Mouse (Mus musculus): ENCODE measurements around the gene Cd68.
"Not testable (repeated sequence)": the region's sequence is repeated elsewhere in the genome, so short reads cannot be mapped to it uniquely, and the experiment has no call there.

Gene Cd68

DNA sequence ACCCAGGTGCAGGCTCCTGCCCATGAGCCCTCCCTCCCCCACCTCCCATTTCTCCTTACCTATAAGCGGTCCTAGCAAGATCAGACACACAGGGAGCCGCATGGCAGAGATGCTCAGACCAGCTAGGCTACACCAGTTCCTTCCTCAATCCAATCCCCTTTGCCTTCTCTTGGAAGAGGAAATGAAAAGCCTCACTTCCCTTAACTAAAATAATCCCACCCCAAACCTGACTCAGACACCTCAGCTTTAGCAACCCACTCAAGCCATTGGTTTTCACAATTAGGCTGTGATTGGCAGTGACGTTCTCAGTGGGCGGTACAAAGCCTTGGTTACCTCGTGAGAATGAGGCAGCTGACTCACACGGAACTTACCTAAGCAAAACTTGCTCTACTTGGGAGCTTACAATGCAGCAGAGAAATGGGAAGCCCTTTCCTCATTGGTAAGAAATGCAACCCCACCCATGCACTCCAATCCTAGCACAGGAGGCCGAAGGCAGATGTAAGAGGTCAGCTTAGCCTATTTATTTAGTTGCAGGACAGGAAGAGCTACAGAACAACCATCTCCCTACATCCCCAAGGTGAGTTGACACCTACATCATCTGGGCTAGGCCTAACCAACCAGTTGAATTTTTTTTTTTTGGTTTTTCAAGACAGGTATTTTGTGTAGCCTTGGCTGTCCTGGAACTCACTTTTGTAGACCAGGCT, at the start of gene Cd68:
Cd68 (minus strand) TSS at position 193 of the 704 bp plus-strand sequence.
- in situ Hi-C loops (cut with MboI, MseI) = no loop called here

DNA sequence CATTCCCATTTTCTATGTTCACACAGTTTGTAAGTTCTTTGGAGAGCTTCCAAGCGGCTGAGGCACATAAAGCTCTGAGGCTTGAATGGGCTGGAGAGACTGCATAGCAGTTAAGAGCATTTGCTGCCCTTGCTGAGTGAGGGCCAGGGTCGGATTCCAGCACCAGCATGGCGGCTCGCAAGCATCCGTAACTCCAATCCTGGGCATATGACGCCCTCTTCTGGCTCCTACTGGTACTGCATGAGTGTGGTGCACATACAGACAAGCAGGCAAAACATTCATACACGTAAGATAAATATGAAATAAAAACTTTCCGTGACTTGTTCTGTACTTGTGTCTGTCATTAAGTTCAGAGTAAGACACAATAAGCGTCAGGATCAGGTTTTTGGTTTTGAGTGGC, 49.5 kb upstream of the Cd68 start:
- in situ Hi-C loops (cut with MboI, MseI) = no loop called here

DNA sequence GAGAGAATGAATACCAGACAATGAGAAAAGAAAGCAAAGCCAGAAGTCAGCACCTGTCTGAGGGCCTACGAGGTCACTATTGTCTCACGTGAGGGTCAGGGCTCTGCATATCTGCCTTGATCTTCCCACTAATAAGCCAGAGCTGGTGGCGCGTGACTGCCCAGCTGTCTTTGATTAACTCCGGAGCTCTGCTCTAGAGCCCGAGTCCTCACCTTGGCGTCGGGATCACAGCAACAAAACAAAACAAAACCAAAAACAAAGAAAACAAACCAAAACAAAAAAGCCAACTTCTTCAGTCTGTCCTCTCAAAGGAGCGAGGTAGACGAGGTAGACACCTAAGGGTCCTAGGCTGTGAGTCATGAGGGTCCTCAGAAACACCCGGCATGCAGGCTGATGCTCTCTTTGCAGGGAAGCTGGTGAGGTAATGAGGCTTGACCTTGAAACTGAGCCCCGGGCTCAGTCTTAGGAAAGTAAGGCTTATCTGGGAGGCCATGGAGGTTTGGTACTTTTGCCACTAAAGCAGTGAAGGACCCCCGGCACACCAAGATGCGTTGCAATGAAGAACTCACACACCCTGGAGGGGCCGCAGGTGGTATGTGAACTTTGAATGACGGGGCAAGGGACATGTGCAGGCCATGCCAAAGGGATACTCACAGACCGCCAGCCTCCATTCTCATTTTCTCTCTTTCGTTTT, 48.8 kb upstream of the Cd68 start:
- in situ Hi-C loops (cut with MboI, MseI) = no loop called here

DNA sequence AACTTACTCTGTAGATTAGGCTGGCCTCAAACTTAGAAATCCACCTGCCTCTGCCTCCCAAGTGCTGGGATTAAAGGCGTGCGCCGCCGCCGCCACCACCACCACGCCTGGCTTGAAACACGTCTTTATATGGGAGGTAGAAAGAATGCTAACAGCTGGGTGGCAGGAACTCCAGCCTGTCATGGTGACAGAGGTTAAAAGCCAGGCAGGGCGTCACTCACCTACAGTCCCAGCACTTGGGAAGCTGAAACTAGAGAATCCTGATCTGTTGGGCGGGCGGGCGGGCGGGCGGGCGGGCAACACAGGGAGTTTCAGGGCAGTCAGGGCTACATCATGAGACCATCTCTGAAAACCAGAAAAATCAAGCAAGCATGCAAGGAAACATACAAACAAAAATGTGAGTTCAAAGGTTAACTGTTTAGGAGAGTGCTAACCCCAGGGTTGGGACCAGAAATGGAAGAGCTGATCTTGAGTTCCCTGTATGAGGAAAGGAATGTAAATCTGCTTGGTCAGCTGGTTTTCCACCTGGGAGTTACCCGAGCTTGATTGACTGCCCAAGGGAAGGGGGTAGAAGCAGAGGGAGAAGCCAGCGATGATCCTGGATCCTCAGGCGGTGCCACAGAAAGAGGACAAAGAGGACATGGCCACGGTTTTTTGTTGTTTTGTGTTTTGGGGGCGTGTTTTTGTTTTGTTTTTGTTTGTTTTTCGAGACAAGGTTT, 47.2 kb upstream of the Cd68 start:
- in situ Hi-C loops (cut with MboI, MseI) = no loop called here

DNA sequence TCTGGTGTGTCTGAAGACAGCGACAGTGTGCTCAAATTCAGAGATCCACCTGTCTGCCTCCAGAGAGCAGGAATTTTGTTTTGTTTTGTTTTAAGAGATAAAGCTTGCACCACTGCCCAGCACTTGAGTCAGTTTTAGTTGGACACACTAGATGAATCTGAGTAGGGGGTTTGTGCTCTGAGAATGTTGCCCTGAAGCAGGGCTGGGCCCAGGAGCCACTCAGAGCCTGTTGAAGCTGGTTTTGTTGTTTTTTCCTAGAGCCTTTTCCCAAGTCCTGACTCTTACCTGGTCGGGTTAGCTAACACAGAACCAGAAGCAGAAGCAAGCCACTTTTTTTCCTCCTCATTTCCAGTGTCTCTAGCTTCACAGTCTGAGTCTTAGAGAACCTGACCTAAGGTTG, 45.1 kb upstream of the Cd68 start:
- in situ Hi-C loops (cut with MboI, MseI) = no loop called here

DNA sequence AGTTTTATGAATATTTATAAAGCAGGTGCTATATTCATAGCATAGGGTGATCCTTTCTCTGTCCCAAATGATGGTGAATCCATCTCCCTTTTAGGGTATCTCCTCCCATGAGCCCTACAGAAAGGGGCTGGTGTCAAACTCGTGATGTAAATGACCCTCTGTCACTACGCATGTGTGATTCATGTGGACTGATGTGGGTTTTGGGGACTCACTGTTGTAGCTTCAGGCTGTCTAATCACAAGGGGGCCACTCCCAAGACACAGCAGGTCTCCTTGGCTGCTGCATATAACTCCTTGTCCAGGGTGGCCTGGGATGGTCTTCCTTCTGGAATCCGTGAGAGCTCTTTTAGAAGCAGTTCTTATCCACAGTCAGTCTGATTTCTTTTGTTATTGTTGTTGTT, 44.5 kb upstream of the Cd68 start:
- in situ Hi-C loops (cut with MboI, MseI) = no loop called here

DNA sequence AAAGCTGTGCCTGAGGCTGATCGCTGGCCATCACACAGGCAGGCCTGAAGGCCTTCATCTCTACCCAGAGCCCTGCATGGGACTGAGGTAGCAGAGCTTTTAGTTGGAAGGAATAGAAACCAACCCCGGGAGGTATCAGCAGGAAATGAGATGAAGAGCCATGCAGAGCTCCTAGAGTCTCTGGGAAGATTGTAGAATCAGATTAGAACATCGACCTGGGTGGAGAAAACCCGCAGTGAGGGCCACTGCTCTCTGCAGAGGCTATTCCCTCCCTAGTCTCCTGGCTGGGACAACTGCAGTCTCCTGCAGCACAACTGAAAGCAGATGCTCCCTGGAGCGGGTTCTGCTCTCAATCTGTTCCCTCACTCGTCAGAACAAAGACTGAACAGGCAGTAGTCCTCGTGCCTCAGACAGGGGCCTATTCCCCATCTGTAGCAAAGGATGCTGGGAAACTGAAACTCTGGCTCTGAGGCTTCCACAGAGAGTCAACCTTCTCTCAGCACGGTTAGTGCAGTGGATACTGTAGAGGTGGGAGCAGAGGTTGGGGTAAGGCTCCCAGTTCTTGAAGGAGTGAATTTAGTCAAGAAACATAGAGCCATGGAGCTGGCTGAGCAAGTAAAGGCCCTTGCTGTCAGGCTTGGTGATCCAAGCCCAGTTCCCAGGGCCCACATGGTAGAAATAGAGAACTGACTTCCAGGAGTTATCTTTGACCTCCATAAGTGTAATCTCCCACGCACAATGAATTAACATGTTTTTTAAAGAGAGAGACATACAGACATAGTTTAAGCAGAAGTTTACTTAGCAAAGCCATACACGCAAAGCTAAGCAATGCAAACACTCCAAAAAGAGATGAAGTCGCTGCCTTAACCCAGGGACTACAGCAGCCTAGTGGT, 43.8 kb upstream of the Cd68 start:
- in situ Hi-C loops (cut with MboI, MseI) = no loop called here

DNA sequence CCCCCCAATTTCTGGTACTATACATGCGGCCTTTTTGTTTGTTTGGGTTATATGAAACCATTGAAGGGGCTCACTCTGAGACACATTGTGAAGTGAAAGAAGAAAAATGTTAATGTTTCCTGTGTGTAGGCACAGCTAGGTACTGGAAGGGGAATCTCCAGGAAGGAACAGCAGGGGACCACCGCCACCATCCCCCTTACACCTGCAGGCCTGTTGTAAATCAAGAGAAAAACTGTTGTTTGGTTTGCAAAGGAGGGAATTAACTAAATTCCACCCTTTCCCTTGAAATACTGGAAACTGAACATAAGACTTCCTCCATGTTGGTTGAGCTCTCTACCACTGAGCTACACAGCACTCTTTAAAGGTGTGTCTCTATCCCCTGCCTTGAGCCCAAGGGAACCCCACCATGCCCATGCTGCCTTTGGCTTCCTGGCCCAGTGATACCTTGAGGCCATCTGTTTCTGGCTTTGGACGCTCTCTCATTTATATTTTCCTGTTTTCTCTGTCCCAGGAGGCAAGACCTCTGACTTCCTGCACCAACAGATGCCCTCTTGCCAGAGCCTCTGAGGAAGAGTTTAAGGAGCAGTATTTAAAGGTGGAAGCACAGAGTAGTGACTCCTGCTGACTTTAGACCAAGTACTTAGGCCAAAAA, 42.8 kb upstream of the Cd68 start:
- in situ Hi-C loops (cut with MboI, MseI) = no loop called here

DNA sequence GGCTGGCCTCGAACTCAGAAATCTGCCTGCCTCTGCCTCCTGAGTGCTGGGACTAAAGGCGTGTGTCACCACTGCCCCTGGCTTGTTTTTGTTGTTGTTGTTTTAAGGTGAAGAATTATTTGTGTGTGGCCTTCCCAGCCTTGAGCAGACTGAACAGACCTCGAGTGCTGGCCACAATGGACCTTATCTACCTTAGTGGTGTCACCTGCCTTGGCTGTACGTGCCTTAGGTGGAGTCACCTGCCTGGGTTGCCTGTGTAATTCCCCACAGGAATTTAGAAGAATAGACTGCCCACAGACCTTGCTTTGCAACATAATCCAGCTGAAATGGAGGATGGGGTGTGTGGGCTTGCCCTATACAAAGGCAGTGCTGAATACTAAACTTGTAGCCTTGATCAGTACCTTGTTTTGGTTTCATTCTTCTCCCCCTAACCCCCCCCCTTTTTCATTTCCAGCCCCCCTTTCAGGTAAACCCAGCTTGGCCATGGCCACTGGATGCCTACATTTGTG, 42.0 kb upstream of the Cd68 start:
- in situ Hi-C loops (cut with MboI, MseI) = no loop called here

DNA sequence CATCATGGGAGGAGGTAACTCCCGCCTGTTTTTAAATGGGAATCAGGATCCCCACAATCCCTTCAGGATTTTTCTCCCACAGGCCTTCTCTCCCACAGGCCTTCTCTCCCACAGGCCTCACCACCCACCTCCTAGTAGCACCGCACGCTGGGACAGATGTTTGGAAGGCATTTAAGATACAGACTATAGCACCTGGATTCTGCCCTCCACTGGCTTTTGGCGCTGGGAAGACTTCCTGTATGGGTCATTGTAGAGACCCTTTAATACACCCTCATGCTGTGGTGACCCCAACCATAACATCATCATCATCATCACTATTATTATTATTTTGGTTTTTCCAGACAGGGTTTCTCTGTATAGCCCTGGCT, 41.5 kb upstream of the Cd68 start:
- in situ Hi-C loops (cut with MboI, MseI) = no loop called here

DNA sequence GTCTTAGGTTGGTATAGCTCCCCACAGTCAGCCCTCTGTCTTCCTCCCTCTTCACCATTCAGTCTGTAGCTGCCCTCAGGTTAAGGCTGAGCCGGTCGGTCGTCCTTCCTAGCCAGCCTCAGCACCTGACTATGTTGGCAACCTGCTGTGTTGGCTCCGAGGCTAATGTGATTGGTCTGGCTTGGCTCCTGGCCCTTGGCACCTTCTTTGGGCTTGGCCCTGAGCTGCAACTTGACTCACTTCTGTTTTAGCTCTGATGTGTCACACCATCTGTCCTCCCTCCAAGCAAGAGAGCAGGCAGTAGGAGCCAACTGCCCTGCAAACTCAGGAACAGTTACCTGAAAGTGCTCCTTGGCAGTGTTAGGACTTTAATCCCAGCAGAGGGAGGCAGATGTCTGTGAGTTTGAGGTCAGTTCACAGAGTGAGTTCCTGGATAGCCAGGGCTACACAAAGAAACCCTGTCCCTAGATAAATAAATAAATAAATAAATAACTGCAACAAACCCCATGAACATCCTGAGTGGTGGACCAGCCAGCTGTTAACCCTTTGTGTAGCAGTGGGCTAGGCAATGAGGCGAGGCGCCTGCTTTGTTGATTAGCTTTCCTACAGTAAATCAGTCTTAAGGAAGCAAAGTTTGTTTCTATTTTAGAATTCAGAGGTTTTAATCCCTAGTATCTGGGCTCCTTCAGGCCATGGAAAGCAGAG, 41.0 kb upstream of the Cd68 start:
- in situ Hi-C loops (cut with MboI, MseI) = no loop called here

DNA sequence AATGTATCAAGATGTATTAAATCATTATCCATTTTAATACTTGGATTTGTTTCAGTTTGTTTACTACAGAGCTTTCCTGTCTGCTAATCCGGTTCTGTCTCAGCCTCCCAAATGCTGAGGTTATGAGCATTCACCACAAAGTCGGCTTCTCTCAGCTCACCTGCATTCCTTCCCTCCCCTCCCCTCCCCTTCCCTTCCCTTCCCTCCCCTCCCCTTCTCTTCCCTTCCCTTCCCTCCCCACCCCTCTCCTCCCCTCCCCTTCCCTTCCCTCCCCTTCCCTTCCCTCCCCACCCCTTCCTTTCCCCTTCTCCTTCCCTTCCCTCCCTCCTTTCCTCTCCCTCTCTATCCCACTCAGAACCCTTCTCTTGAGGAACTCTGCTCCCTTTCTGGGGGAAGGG, 38.7 kb upstream of the Cd68 start:
- in situ Hi-C loops (cut with MboI, MseI) = no loop called here

DNA sequence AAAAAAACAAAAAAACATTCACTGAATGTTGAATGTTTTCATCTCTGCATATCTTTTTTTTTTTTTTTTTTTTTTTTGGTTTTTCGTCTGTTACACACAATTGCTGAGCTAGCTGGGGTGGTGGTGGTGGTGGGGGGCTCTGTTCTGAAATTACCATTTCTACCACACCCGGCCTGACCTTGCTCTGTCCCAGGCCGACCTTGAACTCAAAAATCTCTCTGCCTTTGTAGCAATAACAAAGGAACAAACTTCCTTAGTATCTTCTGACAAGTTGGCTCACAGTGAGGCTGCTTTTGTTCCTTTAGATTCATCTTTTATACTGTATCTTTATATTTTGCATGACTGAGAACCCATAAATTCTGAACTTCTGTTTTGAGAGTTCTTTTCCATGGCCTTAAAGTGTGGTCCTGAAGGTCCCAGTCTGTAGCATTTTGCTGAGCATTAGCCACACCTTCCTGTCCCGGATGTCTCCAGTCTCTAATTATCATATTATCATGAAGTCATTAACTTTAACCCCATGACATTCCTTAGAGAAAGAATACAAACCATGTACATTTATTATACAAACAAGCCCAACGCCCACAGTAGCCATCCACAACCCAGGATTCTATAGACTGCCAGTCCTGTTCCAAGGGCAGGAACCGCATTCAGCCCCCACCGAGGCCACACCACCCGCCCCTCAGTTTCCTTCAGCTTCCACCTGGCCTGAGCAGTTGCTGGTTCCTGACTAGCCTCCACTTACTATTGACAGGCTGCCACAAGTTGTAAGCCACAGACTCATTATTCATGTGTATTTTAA, 38.1 kb upstream of the Cd68 start:
- in situ Hi-C loops (cut with MboI, MseI) = no loop called here

DNA sequence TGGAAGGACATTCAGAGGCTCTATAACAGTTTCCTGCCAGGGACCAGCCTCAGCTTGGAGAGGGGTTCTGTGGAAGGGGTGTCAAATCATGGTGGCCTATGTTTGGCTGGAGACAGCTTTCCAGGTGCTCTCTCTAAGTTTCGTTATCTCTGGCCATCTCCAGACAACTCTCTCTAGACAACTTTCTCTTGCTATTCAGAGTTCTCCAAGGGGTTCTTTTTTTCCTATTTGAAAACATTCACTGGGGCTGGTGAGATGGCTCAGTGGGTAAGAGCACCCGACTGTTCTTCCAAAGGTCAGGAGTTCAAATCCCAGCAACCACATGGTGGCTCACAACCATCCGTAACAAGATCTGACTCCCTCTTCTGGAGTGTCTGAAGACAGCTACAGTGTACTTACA, 37.4 kb upstream of the Cd68 start:
- in situ Hi-C loops (cut with MboI, MseI) = not testable (repeated sequence)

DNA sequence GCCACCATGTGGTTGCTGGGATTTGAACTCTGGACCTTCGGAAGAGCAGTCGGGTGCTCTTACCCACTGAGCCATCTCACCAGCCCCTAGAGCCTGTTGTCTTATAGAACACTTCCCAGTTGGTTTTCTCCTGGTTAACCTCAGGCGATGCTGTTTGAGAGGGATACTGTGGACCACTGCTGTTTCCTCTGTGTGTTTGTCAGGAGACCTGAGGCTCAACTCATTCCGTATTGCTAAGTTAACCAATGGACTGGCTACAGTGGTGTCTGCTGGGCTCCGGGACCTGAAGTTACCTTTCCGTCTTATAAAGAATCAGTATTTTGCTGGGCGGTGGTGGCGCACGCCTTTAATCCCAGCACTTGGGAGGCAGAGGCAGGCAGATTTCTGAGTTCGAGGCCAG, 36.9 kb upstream of the Cd68 start:
- in situ Hi-C loops (cut with MboI, MseI) = not testable (repeated sequence)

DNA sequence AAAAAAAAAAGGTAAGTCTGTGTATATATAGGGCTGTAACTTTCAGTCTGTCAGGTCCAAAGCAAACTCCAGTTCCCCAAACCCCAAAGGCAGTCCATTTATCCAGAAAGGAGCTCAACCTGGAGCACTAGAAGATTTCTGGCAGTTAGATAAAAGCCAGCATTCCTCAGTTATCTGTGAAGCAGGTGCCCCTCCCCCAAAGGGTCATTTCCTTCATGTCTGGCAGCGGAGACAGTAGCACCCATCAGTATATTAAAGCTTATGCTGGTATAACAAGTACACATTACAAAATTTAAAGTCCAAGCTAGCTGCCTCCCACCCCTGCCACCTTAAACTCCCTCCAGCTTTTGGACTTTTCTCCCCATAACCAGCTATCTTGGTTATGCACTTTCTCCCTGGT, 33.6 kb upstream of the Cd68 start:
- in situ Hi-C loops (cut with MboI, MseI) = no loop called here

DNA sequence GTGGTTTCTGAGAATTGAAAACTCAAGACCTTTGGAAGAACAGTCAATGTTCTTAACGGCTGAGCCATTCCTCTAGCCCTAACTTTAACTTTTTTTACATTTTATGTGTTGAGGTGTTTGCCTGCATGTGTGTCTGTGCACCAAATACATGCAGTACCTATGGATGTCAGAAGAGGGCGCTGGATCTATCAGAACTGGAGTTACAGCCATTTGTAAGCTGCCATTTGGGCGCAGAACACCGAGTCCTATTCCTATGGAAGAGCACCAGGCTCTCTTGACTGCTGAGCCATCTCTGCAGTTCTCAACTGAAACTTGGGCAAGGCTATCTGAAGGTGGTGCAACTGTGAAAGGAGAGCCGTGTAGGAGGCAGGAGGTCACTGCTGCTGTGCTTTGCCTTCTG, 32.6 kb upstream of the Cd68 start:
- in situ Hi-C loops (cut with MboI, MseI) = no loop called here

DNA sequence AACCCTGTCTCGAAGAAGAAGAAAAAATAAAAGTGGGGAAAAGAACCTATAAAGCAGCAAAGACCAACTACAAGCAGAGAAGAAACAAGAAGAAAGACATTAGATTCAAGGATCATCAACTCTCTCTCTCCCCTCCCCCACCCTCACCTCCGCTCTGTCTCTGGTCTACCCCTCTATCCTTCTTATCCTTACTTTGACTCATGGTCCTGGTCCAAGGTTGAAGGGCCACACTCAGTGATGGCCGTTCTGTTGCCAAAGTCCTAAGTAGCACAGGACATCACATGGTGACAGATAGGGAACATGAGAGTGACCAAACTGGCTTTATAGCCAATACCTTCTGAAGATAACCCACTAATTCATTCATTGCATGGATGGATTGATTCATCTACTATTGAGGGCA, 31.4 kb upstream of the Cd68 start:
- in situ Hi-C loops (cut with MboI, MseI) = no loop called here

DNA sequence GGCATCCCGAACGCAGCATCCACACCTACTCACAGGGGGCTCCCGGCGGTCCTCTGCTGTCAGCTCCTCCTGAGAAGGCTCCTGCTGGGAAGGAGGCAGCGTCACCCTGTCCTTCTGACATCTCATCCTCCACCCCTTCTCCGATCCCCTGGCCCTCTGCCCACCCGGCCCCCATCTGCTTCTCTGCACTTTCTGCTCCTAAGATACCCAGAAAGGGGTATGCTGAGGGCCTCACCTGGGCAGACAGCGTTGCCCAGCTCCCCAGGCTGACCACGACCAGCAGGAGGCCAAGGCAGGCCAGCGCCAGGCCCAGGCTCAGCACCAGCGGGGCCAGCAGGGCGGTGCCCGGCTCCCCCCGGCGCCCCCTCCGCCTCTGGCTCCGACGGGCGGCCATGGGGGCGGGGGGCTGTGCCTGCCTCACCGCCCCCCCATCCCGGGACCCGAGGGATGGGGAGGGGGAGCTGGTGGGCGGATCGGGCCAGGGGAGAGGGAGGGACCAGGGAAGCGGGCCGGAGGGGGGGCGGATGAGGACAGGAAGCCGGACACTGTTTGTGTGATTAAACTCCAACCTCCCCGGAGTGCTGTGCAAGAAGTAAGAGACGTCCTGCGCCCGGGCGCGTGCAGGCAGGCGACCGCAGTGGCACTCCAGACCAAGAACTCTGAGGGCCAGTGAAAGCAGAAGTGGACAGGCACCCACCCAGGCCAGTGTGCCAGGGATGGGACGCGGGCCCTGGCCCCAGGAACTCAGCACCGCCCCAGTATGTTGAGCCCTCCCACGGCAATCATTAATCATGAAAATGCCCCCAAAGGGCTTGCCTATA, 29.6 kb upstream of the Cd68 start, which contains the start of the genes Tnfsf12 and Tnfsfm13:
Tnfsf12 (minus strand) TSS at position 489 of the 821 bp plus-strand sequence.
Tnfsfm13 (minus strand) TSS at position 738 of the 821 bp plus-strand sequence.
- in situ Hi-C loops (cut with MboI, MseI) = no loop called here

Measured in T-helper 17 cell (primary cell).